Mouse (Mus musculus): Measurements from ENCODE around the gene Samd5.

Gene Samd5
- long read RNA-seq, experiment 1, full-length matches to known transcripts, result 4 of 6 reads
- long read RNA-seq, experiment 1, partial matches to known transcripts, result 0 of 6 reads
- long read RNA-seq, experiment 1, other reads (novel, unspliced or antisense), result 2 of 6 reads
- long read RNA-seq, experiment 2, partial matches to known transcripts, result 0 of 1 reads
- long read RNA-seq, experiment 2, other reads (novel, unspliced or antisense), result 1 of 1 reads

DNA sequence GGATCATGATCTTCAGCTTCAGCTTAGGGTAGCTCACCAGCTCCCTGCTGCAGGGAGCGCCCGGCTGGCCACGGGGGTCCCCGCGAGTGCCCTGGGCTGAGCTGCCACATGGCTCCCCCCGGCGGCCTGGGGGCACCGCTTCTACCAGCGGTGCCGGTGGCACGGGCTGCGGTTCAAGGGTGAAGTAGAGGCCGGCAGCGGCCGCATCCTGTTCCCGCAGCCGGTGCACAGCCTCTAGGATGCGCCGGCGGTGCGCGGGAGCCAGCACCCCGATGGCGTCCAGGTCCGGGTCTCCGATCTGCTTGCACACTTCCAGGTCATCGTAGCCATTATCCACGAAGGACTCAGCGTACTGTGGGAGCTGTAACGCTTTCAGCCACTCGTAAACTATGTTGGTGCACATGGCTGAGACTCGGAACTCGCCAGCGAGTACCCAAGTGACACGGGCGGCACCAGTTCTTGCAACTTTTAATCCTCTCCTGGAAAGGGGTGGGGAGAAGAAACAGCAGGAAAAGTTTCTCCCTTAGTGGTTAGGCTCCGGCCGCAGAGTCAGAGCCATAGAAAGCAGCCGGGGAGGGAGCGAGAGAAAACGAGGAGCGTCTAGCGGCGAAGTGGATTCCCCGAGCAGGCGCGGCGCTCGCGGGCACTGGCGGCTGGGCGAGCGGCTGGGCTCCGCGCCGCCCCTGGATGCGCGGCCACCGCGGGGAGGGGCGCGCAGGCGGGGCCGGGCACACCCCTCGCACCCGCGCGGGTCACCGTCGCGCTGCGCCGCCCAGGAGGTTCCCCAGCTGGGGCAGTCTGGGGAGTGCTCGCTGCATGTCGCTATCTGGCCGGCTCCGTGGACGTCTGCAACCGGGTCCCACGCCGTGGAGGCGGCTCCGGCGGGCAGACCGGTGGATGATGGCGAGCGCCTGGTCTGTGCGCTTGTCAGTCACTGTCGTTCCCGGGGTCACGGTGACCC is at the start of gene Samd5:
TSS of gene Samd5 (minus strand) at position 648 of the 961 bp plus-strand sequence.
- intact Hi-C loops (cut with DNase I), result loop anchor here (1.0 to 10.0 kb wide), 4 partner anchors 100 to 663 kb away; no protein-coding TSS in a partner anchor

GRCm38 (mm10) chr10:9722519-9723303 is 47.7 kb upstream of the Samd5 start:
- intact Hi-C loops (cut with DNase I), result no loop called here

DNA sequence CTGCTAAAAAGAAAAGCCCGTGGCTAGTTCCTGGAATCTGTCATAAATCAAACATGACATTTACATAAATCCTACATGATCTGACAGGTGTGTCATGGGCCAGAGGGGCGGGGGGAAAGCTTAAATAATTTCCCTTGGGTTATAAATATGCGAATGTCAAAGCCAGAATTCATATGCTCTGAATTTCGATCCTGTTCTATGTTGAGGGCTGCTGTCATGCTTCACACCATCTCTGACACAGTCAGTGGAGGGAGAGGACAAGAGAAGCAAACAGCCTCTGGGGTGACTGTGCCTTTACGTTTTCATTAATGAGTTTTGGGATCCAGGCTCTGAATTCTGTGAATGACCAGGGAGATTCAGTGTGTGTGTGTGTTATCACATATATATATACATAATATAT is 45.0 kb upstream of the Samd5 start:
- intact Hi-C loops (cut with DNase I), result no loop called here

GRCm38 (mm10) chr10:9718086-9718485 is 43.1 kb upstream of the Samd5 start:
- intact Hi-C loops (cut with DNase I), result no loop called here

- intact Hi-C loops (cut with DNase I), result no loop called here
Measured at GRCm38 (mm10) chr10:9704956-9705355, 29.9 kb upstream of the Samd5 start.

- intact Hi-C loops (cut with DNase I), result no loop called here
Measured at GRCm38 (mm10) chr10:9699071-9699761, 24.2 kb upstream of the Samd5 start.

GRCm38 (mm10) chr10:9698141-9698540 is 23.1 kb upstream of the Samd5 start:
- intact Hi-C loops (cut with DNase I), result no loop called here

DNA sequence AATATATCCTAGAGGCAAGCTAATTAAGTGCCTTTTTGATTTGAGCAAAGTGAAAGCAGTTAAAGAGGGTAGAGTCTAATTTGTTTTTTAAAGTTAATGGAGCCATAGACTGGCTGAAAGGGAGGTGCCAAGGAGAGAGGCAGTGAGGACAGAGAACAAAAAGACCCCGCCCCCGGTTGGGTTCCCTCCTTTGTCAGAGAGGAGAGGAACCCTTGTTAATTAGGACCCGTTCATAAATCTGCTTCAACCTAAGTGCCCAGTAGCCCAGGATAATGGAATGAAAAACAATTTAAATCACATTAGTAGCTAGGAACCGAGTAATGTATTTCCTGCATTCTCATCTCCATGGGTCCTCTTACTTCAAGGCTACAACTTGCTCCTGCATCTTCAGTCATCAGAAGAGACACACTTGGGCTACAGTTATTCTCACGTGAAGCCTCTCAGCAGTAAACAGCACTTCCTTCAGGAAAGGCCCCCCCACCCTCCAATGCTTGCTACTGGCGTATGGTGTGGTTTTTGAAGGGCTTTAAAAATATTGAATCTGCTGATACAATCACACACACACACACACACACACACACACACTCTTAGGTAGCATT is 21.6 kb upstream of the Samd5 start:
- intact Hi-C loops (cut with DNase I), result no loop called here

DNA sequence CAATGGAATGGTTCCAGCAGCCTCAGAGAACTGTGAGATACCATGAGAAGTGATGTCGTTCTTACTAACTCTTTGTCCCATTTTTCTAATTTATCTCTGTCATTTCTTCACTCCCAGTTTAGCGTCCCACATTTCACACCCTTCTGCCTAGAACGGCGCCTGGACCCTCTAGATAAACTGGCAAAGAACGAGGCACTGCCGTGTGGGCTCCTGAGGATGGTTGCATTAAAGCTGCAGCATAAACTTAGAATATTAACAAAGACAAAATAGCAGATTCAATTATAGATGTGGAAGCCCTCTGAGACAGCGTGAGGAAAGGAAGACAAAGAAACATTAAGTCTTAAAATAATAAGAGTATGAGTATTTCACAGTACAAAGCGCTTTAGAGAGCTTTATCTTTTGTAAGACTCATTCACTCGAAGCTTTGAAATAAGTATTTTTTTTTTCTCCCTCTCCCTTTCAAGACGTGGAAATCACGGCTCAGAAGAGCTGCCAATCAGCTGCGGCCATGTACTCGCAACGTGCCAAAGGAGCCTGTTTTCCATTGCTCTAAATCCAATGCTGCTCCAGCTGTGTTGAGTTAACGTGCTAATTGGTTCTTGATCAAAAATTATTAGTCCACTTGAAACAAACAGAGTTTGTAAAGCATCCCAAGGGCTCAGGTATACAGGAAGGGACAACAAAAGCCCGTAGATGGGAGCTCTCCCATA is 19.1 kb upstream of the Samd5 start:
- intact Hi-C loops (cut with DNase I), result no loop called here

- intact Hi-C loops (cut with DNase I), result no loop called here
Measured at GRCm38 (mm10) chr10:9680928-9681327, 5.9 kb upstream of the Samd5 start.

GRCm38 (mm10) chr10:9679911-9680310 is 4.9 kb upstream of the Samd5 start:
- intact Hi-C loops (cut with DNase I), result loop anchor here (5.0 to 10.0 kb wide), 3 partner anchors 405 to 668 kb away; no protein-coding TSS in a partner anchor

- intact Hi-C loops (cut with DNase I), result loop anchor here (5.0 to 10.0 kb wide), 3 partner anchors 403 to 666 kb away; no protein-coding TSS in a partner anchor
Measured at GRCm38 (mm10) chr10:9678071-9678470, 3.1 kb upstream of the Samd5 start.

DNA sequence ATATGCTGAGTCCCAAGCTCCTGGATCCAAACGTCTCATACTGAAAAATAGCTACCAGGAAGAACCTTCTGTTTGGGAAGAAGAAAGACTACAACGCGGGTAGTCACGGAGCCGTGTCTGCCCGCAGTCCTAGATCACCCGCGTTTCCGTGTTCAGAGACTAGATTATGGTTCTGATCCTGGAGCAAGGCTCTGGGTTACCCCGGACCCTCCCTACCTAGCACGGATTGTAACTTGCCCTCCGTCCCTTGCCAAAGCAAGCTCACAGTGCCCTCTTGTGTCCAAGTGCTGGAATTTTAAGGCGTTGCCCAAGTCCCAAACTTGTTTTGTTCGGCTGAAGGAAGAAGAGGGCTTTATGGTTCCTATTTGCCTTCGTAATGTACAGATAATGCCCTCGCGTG is 1.9 kb upstream of the Samd5 start:
- intact Hi-C loops (cut with DNase I), result loop anchor here (5.0 to 10.0 kb wide), 3 partner anchors 402 to 665 kb away; no protein-coding TSS in a partner anchor

DNA sequence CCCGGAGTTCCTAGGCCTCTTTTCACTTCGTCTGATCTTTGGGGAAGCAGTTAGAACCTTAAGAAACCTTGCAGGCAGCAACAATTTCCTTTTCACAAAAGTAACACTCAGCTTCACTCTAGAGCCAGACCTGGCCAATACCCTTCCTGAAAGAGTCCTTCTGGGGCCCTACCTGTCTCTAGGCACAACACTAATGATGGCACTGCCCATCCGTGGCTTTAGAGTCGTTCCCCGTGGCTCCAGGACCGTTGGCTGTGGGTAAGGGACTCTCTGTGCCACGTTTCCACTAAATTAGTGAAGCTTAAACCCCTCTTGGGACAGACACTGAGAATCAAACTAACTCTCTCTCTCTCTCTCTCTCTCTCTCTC is 1.4 kb upstream of the Samd5 start:
- intact Hi-C loops (cut with DNase I), result loop anchor here (5.0 to 10.0 kb wide), 3 partner anchors 402 to 664 kb away; no protein-coding TSS in a partner anchor

DNA sequence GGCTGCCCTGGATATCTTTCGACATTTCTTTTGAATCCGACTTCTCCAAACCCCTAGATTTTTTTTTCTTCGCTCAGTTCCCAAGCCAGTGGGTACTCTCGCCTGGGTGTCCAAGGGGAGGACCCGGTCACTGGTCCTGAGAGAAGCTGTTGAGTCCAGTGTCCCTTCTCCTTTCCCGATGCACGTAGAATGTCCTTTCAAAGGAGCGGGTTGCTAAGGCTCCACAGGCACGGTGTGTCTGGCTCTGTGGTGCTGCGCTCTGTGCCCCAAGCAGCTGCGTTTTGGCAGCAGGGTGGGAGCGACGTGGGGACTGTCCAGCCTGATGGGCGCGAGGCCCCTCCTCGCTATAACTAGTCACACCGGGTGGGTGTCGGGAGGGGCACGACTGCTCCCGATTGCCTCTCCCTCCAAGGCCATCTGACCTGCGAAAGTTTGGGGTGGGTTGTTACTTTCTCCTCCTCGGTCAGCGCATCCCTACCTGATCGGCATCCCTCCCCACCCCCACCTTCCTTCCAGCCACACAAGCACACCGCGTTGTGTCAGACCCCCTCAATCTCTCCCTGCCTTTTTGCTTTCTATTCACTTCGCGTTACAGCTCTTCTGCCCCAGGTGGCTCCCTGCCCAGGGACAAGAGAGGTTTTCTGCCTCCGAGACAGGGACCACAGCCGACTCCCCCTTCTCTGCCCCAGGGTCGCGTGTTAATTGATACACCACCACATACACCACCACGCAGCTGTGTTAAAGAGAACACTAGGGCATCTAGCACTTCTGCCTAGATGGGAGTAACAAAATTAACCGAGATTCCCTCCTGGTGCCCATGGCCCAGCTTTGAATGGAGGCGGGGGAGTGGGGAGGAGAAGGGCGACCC is 776 bp upstream of the Samd5 start:
- intact Hi-C loops (cut with DNase I), result loop anchor here (1.0 to 10.0 kb wide), 4 partner anchors 100 to 663 kb away; no protein-coding TSS in a partner anchor

DNA sequence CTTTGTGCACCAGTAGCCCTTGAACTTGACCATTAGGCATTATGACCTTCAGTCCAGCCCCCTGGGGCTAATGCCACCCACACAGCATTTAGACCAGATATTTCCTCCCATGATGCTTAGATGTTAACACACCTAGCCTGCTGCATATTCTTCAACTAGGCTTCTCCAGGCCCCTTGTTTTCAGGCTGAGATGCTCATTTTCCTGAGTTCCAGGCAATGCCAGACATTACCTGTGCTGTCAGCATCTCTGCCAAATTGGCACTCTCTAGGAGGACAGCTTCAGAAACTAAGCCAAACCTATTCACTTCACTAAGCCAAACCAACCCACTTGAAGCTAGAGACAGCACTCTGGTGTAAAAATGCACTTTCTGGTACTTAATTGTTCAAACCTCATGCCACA is 1.7 kb downstream of the Samd5 start:
- intact Hi-C loops (cut with DNase I), result loop anchor here (10.0 kb wide), 1 partner anchor 398 kb away; no protein-coding TSS in a partner anchor

DNA sequence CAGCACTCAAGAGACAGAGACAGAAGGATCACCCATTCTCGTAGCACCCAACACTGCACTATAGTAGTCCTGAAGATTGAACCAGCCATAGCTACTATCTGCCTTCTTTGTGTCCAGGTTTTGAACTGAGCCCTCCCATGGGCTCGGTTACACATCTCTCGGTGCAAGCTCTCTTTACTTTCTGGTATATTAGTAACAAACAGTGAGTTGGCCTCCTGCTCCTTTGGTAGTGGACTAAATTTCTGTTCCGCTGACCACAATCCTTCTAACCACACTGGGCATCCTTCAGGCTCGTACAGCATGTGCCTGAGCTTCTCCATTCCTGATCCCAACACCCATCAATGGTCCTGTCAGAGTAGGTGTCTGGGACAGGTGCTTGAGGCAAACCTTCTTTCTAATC is 2.3 kb downstream of the Samd5 start:
- intact Hi-C loops (cut with DNase I), result loop anchor here (10.0 kb wide), 1 partner anchor 398 kb away; no protein-coding TSS in a partner anchor

GRCm38 (mm10) chr10:9670351-9670750 is 4.7 kb downstream of the Samd5 start:
- intact Hi-C loops (cut with DNase I), result loop anchor here (10.0 kb wide), 1 partner anchor 396 kb away; no protein-coding TSS in a partner anchor
